Mouse (Mus musculus) hindbrain, embryonic 15.5 days (tissue): Measurements from ENCODE around the gene Dab2ip. TPM values are rescaled to one million over a fixed set of nuclear protein-coding genes. Genes with fewer than 3 reads are reported as not detected.

Experiments
- ATAC-seq: fragments of 200-750 bp; cut with Nextera tagmentation; 2 replicates; pipeline ENCODE4 v1.8.0; 2017; ENCODE audit warnings: low read depth, moderate number of reproducible peaks, moderate TSS enrichment; ENCODE audit not compliant: low FRiP score
- H3K27ac ChIP-seq: fragments of 300-500 bp; sonication (generic); replicated peaks from 2 replicates; pipeline ENCODE4 v1.5.1; 2015; ENCODE audit warnings: mild to moderate bottlenecking, inconsistent platforms
- H3K27me3 ChIP-seq: fragments of 300-500 bp; sonication (generic); 2 replicates; pipeline ENCODE4 v1.6.1; 2015; ENCODE audit warnings: control low read depth, inconsistent platforms
- H3K36me3 ChIP-seq: fragments of 300-500 bp; sonication (generic); 2 replicates; pipeline ENCODE4 v1.6.1; 2015; ENCODE audit warnings: control low read depth, inconsistent platforms
- H3K4me1 ChIP-seq: fragments of 300-500 bp; sonication (generic); replicated peaks from 2 replicates; pipeline ENCODE4 v1.6.1; 2015; ENCODE audit warnings: control low read depth, inconsistent platforms
- H3K4me2 ChIP-seq: fragments of 300-500 bp; sonication (generic); 2 replicates; pipeline ENCODE4 v1.6.1; 2015; ENCODE audit warnings: moderate library complexity, mild to moderate bottlenecking, inconsistent platforms
- H3K4me3 ChIP-seq: fragments of 300-500 bp; sonication (generic); 2 replicates; pipeline ENCODE4 v1.5.1; 2015; ENCODE audit warnings: mild to moderate bottlenecking, inconsistent platforms
- H3K9ac ChIP-seq: fragments of 300-500 bp; sonication (generic); 2 replicates; pipeline ENCODE4 v1.6.1; 2015; ENCODE audit warnings: inconsistent platforms
- H3K9me3 ChIP-seq: fragments of 300-500 bp; sonication (generic); 2 replicates; pipeline ENCODE4 v1.6.1; 2016; ENCODE audit warnings: control low read depth, inconsistent platforms
- WGBS: fragments of 180-500 bp; shearing (Covaris S2); methylation state at CpG from one replicate; pipeline ENCODE4 v1.1.7; 2015; 5-methylcytosine and 5-hydroxymethylcytosine counted together
- polyA plus RNA-seq: library from polyadenylated mRNA; unstranded; fragments of >200 nt; fragmentation: Nextera tagmentation; extraction: Ambion mirVana; gene quantifications from 2 replicates; pipeline ENCODE4 v1.2.1, GENCODE M21; 2015

Dab2ip gene
- polyA plus RNA-seq, 1 experiment from 2014 or later, result 70.7 TPM

GRCm38 (mm10) chr2:35651297-35651731, 93.2 kb downstream of the Dab2ip start:
- H3K9me3 ChIP-seq, result no peaks in the 10 kb centered on the region
- no peaks in the 10 kb centered on the region for H3K4me1 ChIP-seq
- no peak overlapping the region for H3K4me2 ChIP-seq
- 50% methylated on average over 6 of the region's 6 CpGs for WGBS
- no peak overlapping the region for H3K4me3 ChIP-seq
- H3K27me3 ChIP-seq, result no peaks in the 10 kb centered on the region
- H3K27ac ChIP-seq, result no peak overlapping the region
- peak; percentile 19; the same call in 1 of the 2 replicates for ATAC-seq
- no peak overlapping the region for H3K9ac ChIP-seq
- no peaks in the 10 kb centered on the region for H3K36me3 ChIP-seq

- no peaks in the 10 kb centered on the region for H3K9me3 ChIP-seq
- WGBS, result 83% methylated on average over 4 of the region's 4 CpGs
- H3K4me3 ChIP-seq, result no peak overlapping the region
- H3K4me1 ChIP-seq, result no peaks in the 10 kb centered on the region
- no peaks in the 10 kb centered on the region for H3K27me3 ChIP-seq
- no peaks in the 10 kb centered on the region for H3K36me3 ChIP-seq
- no peak overlapping the region for H3K9ac ChIP-seq
- no peak for ATAC-seq
- H3K4me2 ChIP-seq, result no peak overlapping the region
- H3K27ac ChIP-seq, result no peak overlapping the region
Observed at GRCm38 (mm10) chr2:35652984-35653383, 94.9 kb downstream of the Dab2ip start.

- WGBS, result 93% methylated on average over 6 of the region's 6 CpGs
- Histone ChIP-seq H3K9me3 (no peaks in the 10 kb centered on the region), H3K36me3 (no peaks in the 10 kb centered on the region), H3K4me2 (no peak overlapping the region), H3K27ac (no peak overlapping the region), H3K27me3 (no peaks in the 10 kb centered on the region), H3K4me3 (no peak overlapping the region), H3K4me1 (no peaks in the 10 kb centered on the region), H3K9ac (no peak overlapping the region)
- ATAC-seq, result no peak
Observed at GRCm38 (mm10) chr2:35654795-35655194, 96.7 kb downstream of the Dab2ip start.

DNA sequence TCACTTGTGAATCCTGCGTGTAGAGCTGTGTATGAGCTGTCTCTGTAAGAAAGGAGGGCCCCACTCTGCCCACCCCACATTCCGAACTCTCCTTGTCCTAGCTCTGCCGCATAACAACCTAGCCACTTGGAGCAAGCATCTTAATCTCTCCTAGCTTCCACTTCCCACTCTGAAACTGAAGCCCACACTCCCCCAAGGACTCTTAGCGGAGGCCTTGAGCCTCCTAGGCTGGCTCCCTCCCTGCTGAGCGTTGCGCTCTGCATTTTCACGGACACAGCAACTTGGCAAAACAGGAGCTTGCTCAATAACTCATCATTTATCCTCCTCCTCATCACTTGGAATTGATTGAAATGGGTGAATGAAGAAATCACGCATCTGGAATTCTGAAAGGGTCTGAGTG, 97.9 kb downstream of the Dab2ip start:
- Histone ChIP-seq H3K9me3 (no peaks in the 10 kb centered on the region), H3K4me2 (no peak overlapping the region), H3K9ac (no peak overlapping the region), H3K27me3 (no peaks in the 10 kb centered on the region), H3K27ac (no peak overlapping the region), H3K4me3 (no peak overlapping the region), H3K4me1 (peaks cover 5% of the 10 kb centered on the region; the same call in 1 of the 2 replicates), H3K36me3 (no peaks in the 10 kb centered on the region)
- ATAC-seq, result no peak
- 53% methylated on average over 8 of the region's 8 CpGs for WGBS

GRCm38 (mm10) chr2:35658311-35658710, 100.2 kb downstream of the Dab2ip start:
- no peak overlapping the region for H3K4me3 ChIP-seq
- no peaks in the 10 kb centered on the region for H3K27me3 ChIP-seq
- no peak overlapping the region for H3K9ac ChIP-seq
- H3K4me2 ChIP-seq, result no peak overlapping the region
- no peak overlapping the region for H3K27ac ChIP-seq
- 62% methylated on average over 3 of the region's 3 CpGs for WGBS
- peaks cover 19% of the 10 kb centered on the region for H3K4me1 ChIP-seq
- no peak for ATAC-seq
- H3K9me3 ChIP-seq, result no peaks in the 10 kb centered on the region
- no peaks in the 10 kb centered on the region for H3K36me3 ChIP-seq

GRCm38 (mm10) chr2:35659578-35660194, 101.6 kb downstream of the Dab2ip start:
- no peak overlapping the region for H3K4me3 ChIP-seq
- H3K27me3 ChIP-seq, result no peaks in the 10 kb centered on the region
- H3K9ac ChIP-seq, result no peak overlapping the region
- peaks cover 33% of the 10 kb centered on the region for H3K4me1 ChIP-seq
- H3K36me3 ChIP-seq, result no peaks in the 10 kb centered on the region
- no peaks in the 10 kb centered on the region for H3K9me3 ChIP-seq
- no peak overlapping the region for H3K4me2 ChIP-seq
- 93% methylated on average over 5 of the region's 5 CpGs for WGBS
- no peak for ATAC-seq
- no peak overlapping the region for H3K27ac ChIP-seq

GRCm38 (mm10) chr2:35660953-35661374, 102.9 kb downstream of the Dab2ip start:
- Histone ChIP-seq H3K9ac (peak overlapping the region; percentile 99), H3K27me3 (no peaks in the 10 kb centered on the region), H3K4me2 (peak overlapping the region; percentile 73), H3K4me1 (peaks cover 44% of the 10 kb centered on the region), H3K36me3 (no peaks in the 10 kb centered on the region), H3K27ac (peak overlapping the region; percentile 63), H3K4me3 (peak overlapping the region; percentile 93), H3K9me3 (no peaks in the 10 kb centered on the region)
- ATAC-seq, result peak; percentile 83
- WGBS, result 1% methylated on average over 23 of the region's 47 CpGs

GRCm38 (mm10) chr2:35661454-35662000, 103.5 kb downstream of the Dab2ip start:
- peak overlapping the region; percentile 90 for H3K27ac ChIP-seq
- H3K9ac ChIP-seq, result peak overlapping the region; percentile 99
- peaks cover 49% of the 10 kb centered on the region for H3K4me1 ChIP-seq
- no peaks in the 10 kb centered on the region for H3K27me3 ChIP-seq
- WGBS, result under 1% methylated on average over 45 of the region's 51 CpGs
- peak; percentile 51 for ATAC-seq
- H3K9me3 ChIP-seq, result no peaks in the 10 kb centered on the region
- H3K4me2 ChIP-seq, result peak overlapping the region; percentile 73
- H3K4me3 ChIP-seq, result peak overlapping the region; percentile 93
- no peaks in the 10 kb centered on the region for H3K36me3 ChIP-seq

GRCm38 (mm10) chr2:35662001-35662491, 104.0 kb downstream of the Dab2ip start:
- H3K4me3 ChIP-seq, result peak overlapping the region; percentile 93
- H3K4me1 ChIP-seq, result peaks cover 54% of the 10 kb centered on the region
- peak overlapping the region; percentile 90 for H3K27ac ChIP-seq
- WGBS, result under 1% methylated on average over 24 of the region's 24 CpGs
- H3K4me2 ChIP-seq, result peak overlapping the region; percentile 73
- no peaks in the 10 kb centered on the region for H3K9me3 ChIP-seq
- H3K27me3 ChIP-seq, result no peaks in the 10 kb centered on the region
- ATAC-seq, result peak; percentile 59
- H3K36me3 ChIP-seq, result no peaks in the 10 kb centered on the region
- H3K9ac ChIP-seq, result peak overlapping the region; percentile 99

- H3K9me3 ChIP-seq, result no peaks in the 10 kb centered on the region
- peak overlapping the region; percentile 99 for H3K9ac ChIP-seq
- no peaks in the 10 kb centered on the region for H3K27me3 ChIP-seq
- H3K4me2 ChIP-seq, result peak overlapping the region; percentile 73
- peak overlapping the region; percentile 93 for H3K4me3 ChIP-seq
- no peaks in the 10 kb centered on the region for H3K36me3 ChIP-seq
- H3K27ac ChIP-seq, result peak overlapping the region; percentile 90
- no peak for ATAC-seq
- peaks cover 61% of the 10 kb centered on the region for H3K4me1 ChIP-seq
- 4% methylated on average over 26 of the region's 26 CpGs for WGBS
Observed at GRCm38 (mm10) chr2:35662738-35663550, 104.9 kb downstream of the Dab2ip start.

GRCm38 (mm10) chr2:35667746-35668145, 109.7 kb downstream of the Dab2ip start:
- no peaks in the 10 kb centered on the region for H3K9me3 ChIP-seq
- no peak overlapping the region for H3K4me2 ChIP-seq
- 54% methylated on average over 8 of the region's 8 CpGs for WGBS
- peaks cover 96% of the 10 kb centered on the region for H3K4me1 ChIP-seq
- no peak overlapping the region for H3K9ac ChIP-seq
- no peak overlapping the region for H3K4me3 ChIP-seq
- no peaks in the 10 kb centered on the region for H3K27me3 ChIP-seq
- no peak for ATAC-seq
- H3K36me3 ChIP-seq, result no peaks in the 10 kb centered on the region
- no peak overlapping the region for H3K27ac ChIP-seq

DNA sequence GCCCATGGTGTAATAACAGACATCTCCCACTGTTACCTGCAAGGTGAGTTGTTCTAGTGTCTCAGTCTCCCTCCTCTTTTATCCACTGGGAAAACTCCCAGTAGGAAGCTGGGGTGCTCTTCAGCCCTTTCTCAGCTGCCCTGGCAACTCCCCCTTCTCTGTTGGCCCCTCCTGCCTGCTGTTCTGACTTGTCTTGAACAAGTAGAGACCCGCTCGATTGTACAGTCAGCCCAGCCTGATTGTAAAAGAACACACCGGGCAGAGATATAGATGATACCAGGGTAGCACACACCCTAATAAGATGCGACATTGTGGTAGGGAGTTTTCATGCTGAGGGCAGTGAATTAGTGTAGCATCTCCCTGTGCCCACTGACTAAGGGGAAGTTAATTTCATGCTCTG, 111.2 kb downstream of the Dab2ip start:
- Histone ChIP-seq H3K27me3 (no peaks in the 10 kb centered on the region), H3K36me3 (no peaks in the 10 kb centered on the region), H3K4me2 (no peak overlapping the region; the same call in 1 of the 2 replicates), H3K4me3 (no peak overlapping the region), H3K27ac (no peak overlapping the region), H3K4me1 (peaks cover 94% of the 10 kb centered on the region), H3K9me3 (no peaks in the 10 kb centered on the region), H3K9ac (no peak overlapping the region)
- 28% methylated on average over 4 of the region's 4 CpGs for WGBS
- no peak for ATAC-seq
